Mouse (Mus musculus) myocyte (in vitro differentiated cells): Measurements from ENCODE around the gene Gm28079. TPM values are rescaled to one million over a fixed set of nuclear protein-coding genes. Genes with fewer than 3 reads are reported as not detected.
"Not testable (repeated sequence)": the region's sequence is repeated elsewhere in the genome, so short reads cannot be mapped to it uniquely, and the experiment has no call there.

ENCODE experiments used
- H3K27me3 ChIP-seq: one replicate; pipeline ENCODE4 v1.6.1; 2011; ENCODE audit not compliant: control insufficient read depth, insufficient read depth, insufficient read length
- H3K36me3 ChIP-seq: one replicate; pipeline ENCODE4 v1.6.1; 2011; ENCODE audit not compliant: control insufficient read depth, insufficient read depth
- H3K4me2 ChIP-seq: one replicate; pipeline ENCODE4 v1.6.1; 2011; ENCODE audit warnings: low read depth, control low read depth
- H3K4me3 ChIP-seq: one replicate; pipeline ENCODE4 v1.5.1; 2011; ENCODE audit warnings: mild to moderate bottlenecking, control low read depth, moderate library complexity
- H3K79me2 ChIP-seq: one replicate; pipeline ENCODE4 v1.6.1; 2011; ENCODE audit not compliant: control insufficient read depth, insufficient read depth
- H3ac ChIP-seq: one replicate; pipeline ENCODE4 v1.6.1; 2011; ENCODE audit not compliant: control insufficient read depth, insufficient read length
- polyA plus RNA-seq: library from polyadenylated mRNA; unstranded; fragments of >200 nt; fragmentation: generic; extraction: Trizol; gene quantifications from one replicate; pipeline ENCODE4 v1.2.1, GENCODE M21; 2012; ENCODE audit warnings: missing spikeins

Gm28079 gene
- not detected for polyA plus RNA-seq

GRCm38 (mm10) chrY:70014799-70015198 lies at the start of gene Gm28079:
Gene Gm28079, minus strand, starts transcription at chrY:70014899.
- not testable (repeated sequence) for H3K27me3 ChIP-seq, H3K4me3 ChIP-seq, H3K36me3 ChIP-seq, H3ac ChIP-seq, H3K79me2 ChIP-seq, H3K4me2 ChIP-seq
